Mouse (Mus musculus) bone marrow macrophage, adult 2 months (primary cell): ENCODE data around the gene Pigl. TPM values are rescaled to one million over a fixed set of nuclear protein-coding genes. Genes with fewer than 3 reads are reported as not detected.
A peak's percentile ranks its signal among the peaks of the same experiment; 100 is the strongest.

Source experiments
- H3K27ac ChIP-seq: 2 replicates; pipeline ENCODE4 v1.5.1; 2012; ENCODE audit warnings: low read depth, low read length; ENCODE audit not compliant: insufficient read depth
- H3K4me1 ChIP-seq: 2 replicates; pipeline ENCODE4 v1.6.1; 2012; ENCODE audit warnings: low read length; ENCODE audit not compliant: control insufficient read depth, insufficient read depth
- H3K4me3 ChIP-seq: 2 replicates; pipeline ENCODE4 v1.5.1; 2012; ENCODE audit warnings: mild to moderate bottlenecking, low read length, moderate library complexity; ENCODE audit not compliant: insufficient read depth
- CTCF ChIP-seq: IDR thresholded peaks from 2 replicates; pipeline ENCODE4 v1.5.1; 2012; ENCODE audit warnings: low read depth, mild to moderate bottlenecking, low read length, moderate library complexity
- POLR2A ChIP-seq: IDR thresholded peaks from 2 replicates; pipeline ENCODE4 v1.6.1; 2012; ENCODE audit warnings: mild to moderate bottlenecking, low read depth, low read length, borderline replicate concordance
- polyA plus RNA-seq: library from polyadenylated mRNA; stranded (reverse); fragments of >200 nt; gene quantifications from 2 replicates; pipeline ENCODE4 v1.2.4, GENCODE M21; 2012; ENCODE audit not compliant: missing spikeins, insufficient read depth, insufficient read length

The Pigl gene
- polyA plus RNA-seq, 1 experiment, result 3.4 TPM

DNA sequence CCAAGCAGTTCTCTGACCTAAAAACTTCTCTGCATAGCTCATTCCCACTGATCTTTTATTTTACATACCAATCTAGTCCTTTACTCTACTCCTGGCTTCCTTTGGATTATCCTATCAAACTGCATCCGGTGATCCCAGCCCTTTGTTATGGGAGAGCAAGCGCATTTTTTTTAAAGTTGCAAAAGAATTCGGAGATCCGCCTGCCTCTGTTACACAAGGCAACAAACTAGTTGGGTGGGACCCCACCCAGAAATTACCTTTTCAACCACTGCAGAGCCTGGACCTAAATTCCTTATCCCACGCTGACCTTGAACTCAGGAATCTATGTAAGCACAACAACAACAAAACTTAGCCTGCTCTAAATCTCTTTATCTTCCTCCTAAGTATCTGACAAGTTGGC is 52.7 kb downstream of the Pigl start:
- Histone ChIP-seq H3K4me3 (no peak overlapping the region), H3K27ac (no peak overlapping the region), H3K4me1 (no peaks in the 10 kb centered on the region)
- TF ChIP-seq CTCF (no peak), POLR2A (no peak)

DNA sequence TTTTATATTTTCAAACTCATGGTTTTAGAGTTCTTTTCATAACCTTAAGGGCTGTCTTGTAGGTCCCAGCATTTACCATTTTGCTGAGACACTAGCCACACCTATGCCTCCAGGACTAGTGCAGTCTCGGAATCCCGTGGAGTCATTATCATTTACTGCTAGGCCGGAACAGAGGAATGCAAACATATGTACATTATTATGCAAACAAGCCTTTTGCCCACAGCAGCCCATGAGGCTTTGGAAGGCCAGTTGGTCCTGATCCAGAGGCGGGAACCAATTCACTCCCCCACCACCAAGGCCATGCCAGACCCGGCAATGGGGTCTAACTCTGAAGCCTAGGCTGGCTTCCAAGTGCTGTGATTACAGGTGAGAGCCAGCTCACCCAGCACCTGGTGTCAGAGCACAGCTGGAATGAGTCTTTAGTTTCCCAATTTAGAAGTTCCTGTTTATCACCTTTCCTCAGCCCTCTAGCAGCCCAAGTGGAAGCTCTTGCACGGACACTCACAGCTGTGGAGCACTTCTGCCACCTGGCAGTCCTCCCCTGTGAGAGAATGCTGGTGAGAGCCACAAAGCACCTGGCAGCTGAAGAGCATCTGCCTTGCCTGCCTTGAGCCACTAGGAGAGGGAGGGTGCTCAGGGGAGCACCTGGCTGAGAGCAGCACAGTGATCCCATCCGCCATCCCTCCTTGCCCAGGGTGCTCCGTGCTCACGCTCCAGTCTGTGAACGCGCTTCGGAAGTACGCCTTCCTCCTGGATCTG is 53.4 kb downstream of the Pigl start:
- TF ChIP-seq POLR2A, result no peak
- TF ChIP-seq CTCF, result no peak
- no peak overlapping the region for H3K4me3 ChIP-seq
- H3K27ac ChIP-seq, result no peak overlapping the region
- H3K4me1 ChIP-seq, result no peaks in the 10 kb centered on the region

DNA sequence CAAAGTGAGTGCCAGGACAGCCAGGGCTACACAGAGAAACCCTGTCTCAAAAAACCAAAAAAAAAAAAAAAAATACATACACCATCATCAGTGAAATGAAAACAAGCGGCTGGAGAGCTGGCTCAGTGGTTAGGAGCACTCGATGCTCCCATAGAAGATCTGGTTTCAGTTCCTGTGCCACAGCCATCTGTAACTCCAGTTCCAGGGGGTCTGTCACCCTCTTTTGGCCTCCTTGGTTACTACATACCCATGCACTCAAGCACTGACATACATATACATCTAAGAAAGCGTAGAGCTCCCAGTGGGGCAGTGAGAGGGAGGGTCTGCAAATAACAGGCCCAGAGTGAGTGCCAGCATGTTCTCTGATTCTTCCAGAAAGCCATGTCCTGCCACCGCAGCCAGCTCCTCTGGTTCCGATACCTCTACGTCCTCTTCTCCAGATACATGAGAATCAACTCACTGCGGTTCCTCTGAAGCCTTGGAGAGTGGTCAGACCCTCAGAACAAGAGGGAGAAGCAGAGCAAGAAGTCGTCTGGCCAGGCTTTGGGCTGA is 54.3 kb downstream of the Pigl start:
- TF ChIP-seq POLR2A (no peak), CTCF (no peak)
- H3K4me1 ChIP-seq, result no peaks in the 10 kb centered on the region
- H3K27ac ChIP-seq, result no peak overlapping the region
- no peak overlapping the region for H3K4me3 ChIP-seq

GRCm38 (mm10) chr11:62513311-62513710 is 55.1 kb downstream of the Pigl start:
- Histone ChIP-seq H3K4me3 (no peak overlapping the region), H3K27ac (no peak overlapping the region), H3K4me1 (no peaks in the 10 kb centered on the region)
- no peak for TF ChIP-seq POLR2A
- no peak for TF ChIP-seq CTCF

GRCm38 (mm10) chr11:62518991-62519390 is 60.7 kb downstream of the Pigl start:
- Histone ChIP-seq H3K27ac (no peak overlapping the region), H3K4me3 (no peak overlapping the region), H3K4me1 (no peaks in the 10 kb centered on the region)
- TF ChIP-seq POLR2A (no peak), CTCF (no peak)

DNA sequence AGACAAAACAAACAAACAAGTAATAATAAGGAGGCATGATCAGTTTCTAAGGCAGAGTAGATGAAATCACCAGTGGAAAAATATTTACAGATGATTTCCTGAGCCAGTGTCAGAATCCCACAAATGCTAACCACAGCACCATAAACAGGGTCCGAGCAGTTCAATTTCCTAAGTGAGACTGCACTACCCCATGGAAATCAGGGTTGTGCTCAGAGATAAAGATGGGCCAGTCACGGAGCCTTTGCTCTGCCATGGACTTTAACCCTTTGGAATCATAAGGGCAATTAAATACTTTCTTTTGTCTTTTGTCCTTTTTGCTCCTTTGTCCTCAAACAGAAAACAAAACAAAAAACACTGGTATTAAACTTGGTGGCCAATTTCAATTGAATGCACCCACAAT is 64.0 kb downstream of the Pigl start:
- Histone ChIP-seq H3K27ac (no peak overlapping the region), H3K4me3 (no peak overlapping the region), H3K4me1 (no peaks in the 10 kb centered on the region)
- TF ChIP-seq POLR2A (no peak), CTCF (no peak)

- no peak overlapping the region for H3K27ac ChIP-seq
- no peak overlapping the region for H3K4me3 ChIP-seq
- H3K4me1 ChIP-seq, result peaks cover 12% of the 10 kb centered on the region
- TF ChIP-seq CTCF, result no peak
- no peak for TF ChIP-seq POLR2A
These were observed 78.8 kb downstream of the Pigl start for GRCm38 (mm10) chr11:62537089-62537488.

GRCm38 (mm10) chr11:62537590-62537989 is 79.3 kb downstream of the Pigl start:
- peak overlapping the region; percentile 33 for H3K4me3 ChIP-seq
- no peak overlapping the region for H3K27ac ChIP-seq
- peaks cover 15% of the 10 kb centered on the region for H3K4me1 ChIP-seq
- no peak for TF ChIP-seq POLR2A
- TF ChIP-seq CTCF, result no peak

GRCm38 (mm10) chr11:62538321-62539088 is 80.2 kb downstream of the Pigl start:
- peaks cover 18% of the 10 kb centered on the region for H3K4me1 ChIP-seq
- H3K4me3 ChIP-seq, result peak overlapping the region; percentile 83
- peak overlapping the region; percentile 23; the same call in 1 of the 2 replicates for H3K27ac ChIP-seq
- TF ChIP-seq POLR2A, result no peak
- no peak for TF ChIP-seq CTCF
